Mouse (Mus musculus) embryonic fibroblast, embryonic 13.5 days (primary cell): Measurements from ENCODE around the gene Hipk1. TPM values are rescaled to one million over a fixed set of nuclear protein-coding genes. Genes with fewer than 3 reads are reported as not detected.
"Not testable (repeated sequence)": the region's sequence is repeated elsewhere in the genome, so short reads cannot be mapped to it uniquely, and the experiment has no call there.

Experiments used
- H3K27ac ChIP-seq: 2 replicates; pipeline ENCODE4 v1.5.1; 2012; ENCODE audit warnings: low read length, control low read depth, inconsistent platforms; ENCODE audit not compliant: insufficient read depth
- H3K4me1 ChIP-seq: 2 replicates; pipeline ENCODE4 v1.6.1; 2011; ENCODE audit warnings: low read length; ENCODE audit not compliant: control insufficient read depth, insufficient read depth
- H3K4me3 ChIP-seq: 2 replicates; pipeline ENCODE4 v1.5.1; 2011; ENCODE audit warnings: mild to moderate bottlenecking, control low read depth, low read length; ENCODE audit not compliant: insufficient read depth
- CTCF ChIP-seq: IDR thresholded peaks from 2 replicates; pipeline ENCODE4 v1.5.1; 2011; ENCODE audit warnings: mild to moderate bottlenecking, control low read depth, low read length, moderate library complexity, borderline replicate concordance; ENCODE audit not compliant: insufficient read depth
- POLR2A ChIP-seq: IDR thresholded peaks from 2 replicates; pipeline ENCODE4 v1.6.1; 2011; ENCODE audit warnings: low read depth, mild to moderate bottlenecking, control low read depth, low read length, moderate library complexity
- polyA plus RNA-seq: library from polyadenylated mRNA; stranded (reverse); fragments of >200 nt; gene quantifications from 2 replicates; pipeline ENCODE4 v1.2.4, GENCODE M21; 2011; ENCODE audit warnings: low read depth; ENCODE audit not compliant: missing spikeins, insufficient read length

Hipk1 gene
- polyA plus RNA-seq, 1 experiment, result 56.2 TPM

DNA sequence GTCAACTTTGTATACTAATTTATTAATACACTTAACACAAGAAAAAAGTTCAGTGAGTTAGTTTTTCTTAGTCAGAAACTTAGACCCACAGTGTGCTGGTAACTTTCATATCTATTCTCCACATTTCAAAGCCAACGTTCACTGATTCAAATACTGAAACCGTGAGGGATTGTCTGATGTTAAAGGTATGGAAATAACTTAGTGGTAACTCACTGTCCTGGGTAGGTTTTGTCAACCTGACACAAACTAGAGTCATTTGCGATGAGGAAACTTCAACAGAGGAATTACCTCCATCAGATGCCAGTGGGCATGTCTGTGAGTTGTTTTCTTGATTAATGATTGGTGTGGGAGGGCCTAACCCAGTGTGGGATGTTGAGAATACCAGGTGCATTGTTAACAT, 37.7 kb upstream of the Hipk1 start:
- peaks cover 12% of the 10 kb centered on the region for H3K4me1 ChIP-seq

GRCm38 (mm10) chr3:103827548-103827947, 36.2 kb upstream of the Hipk1 start:
- H3K27ac ChIP-seq, result no peak overlapping the region
- H3K4me3 ChIP-seq, result no peak overlapping the region
- H3K4me1 ChIP-seq, result peaks cover 12% of the 10 kb centered on the region
- TF ChIP-seq POLR2A (no peak), CTCF (no peak)

More for the DNA sequence above, 37.7 kb upstream of the Hipk1 start:
- no peak overlapping the region for H3K27ac ChIP-seq
- no peak for TF ChIP-seq POLR2A
- no peak for TF ChIP-seq CTCF
- H3K4me3 ChIP-seq, result no peak overlapping the region

GRCm38 (mm10) chr3:103810967-103811366, 19.6 kb upstream of the Hipk1 start:
- TF ChIP-seq POLR2A (no peak), CTCF (no peak)
- Histone ChIP-seq H3K4me3 (no peak overlapping the region), H3K27ac (no peak overlapping the region), H3K4me1 (peaks cover 2% of the 10 kb centered on the region; the same call in 1 of the 2 replicates)

DNA sequence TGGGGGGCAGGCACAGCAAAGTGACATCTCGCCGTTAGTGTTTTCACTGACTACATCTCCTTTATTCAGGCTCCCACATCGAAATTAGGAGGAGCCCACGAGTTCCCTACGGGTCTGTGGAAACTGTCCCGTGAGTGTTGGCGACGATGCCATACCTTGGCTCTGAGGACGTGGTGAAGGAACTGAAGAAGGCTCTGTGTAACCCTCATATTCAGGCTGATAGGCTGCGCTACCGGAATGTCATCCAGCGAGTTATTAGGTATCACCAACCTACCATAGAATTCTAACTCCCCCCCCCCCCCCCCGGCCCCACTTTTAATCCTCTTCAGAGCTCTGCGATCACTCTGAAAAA, 18.4 kb upstream of the Hipk1 start:
- Histone ChIP-seq H3K4me1 (peaks cover 2% of the 10 kb centered on the region; the same call in 1 of the 2 replicates), H3K27ac (peak overlapping the region; percentile 90), H3K4me3 (peak overlapping the region; percentile 91)
- TF ChIP-seq CTCF, result no peak
- no peak for TF ChIP-seq POLR2A

- TF ChIP-seq POLR2A, result peak; percentile 88
- no peak for TF ChIP-seq CTCF
- Histone ChIP-seq H3K4me3 (peak within 1 kb of the TSS; percentile 98), H3K27ac (peak within 1 kb of the TSS; percentile 90), H3K4me1 (peaks cover 2% of the 10 kb centered on the region; the same call in 1 of the 2 replicates)
Observed at GRCm38 (mm10) chr3:103808891-103809798, 17.8 kb upstream of the Hipk1 start, which contains the start of the genes Dclre1b, Ap4b1 and Gm43064. Dclre1b (minus strand) TSS chr3:103809444. Ap4b1 (plus strand) TSS chr3:103809520. Gm43064 (plus strand) TSS chr3:103809573.

DNA sequence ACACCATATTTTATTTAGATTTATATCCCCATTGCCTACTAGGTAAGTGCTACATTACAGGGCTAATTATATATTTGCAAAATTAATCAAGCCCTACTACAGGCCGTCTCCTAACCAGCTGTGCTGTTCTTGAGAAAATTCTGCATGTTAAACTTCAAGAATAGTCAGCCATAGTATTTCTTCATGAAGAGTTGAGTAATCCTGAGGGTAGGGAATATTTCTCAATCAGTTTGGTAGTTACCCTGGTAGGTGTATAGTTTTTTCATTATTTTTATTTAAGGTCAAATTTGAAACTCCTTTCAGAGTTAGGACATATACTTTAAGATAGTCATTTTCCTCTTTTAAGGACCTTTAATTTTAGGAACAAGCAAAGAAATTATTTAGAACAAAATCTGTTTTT, 14.3 kb upstream of the Hipk1 start:
- peaks cover 2% of the 10 kb centered on the region; the same call in 1 of the 2 replicates for H3K4me1 ChIP-seq
- no peak overlapping the region for H3K4me3 ChIP-seq
- TF ChIP-seq POLR2A, result no peak
- no peak for TF ChIP-seq CTCF
- no peak overlapping the region for H3K27ac ChIP-seq

- H3K4me1 ChIP-seq, result 0 out of 2 replicates have a peak, but pooled peaks cover under 1% of the 10 kb centered on the region
- H3K27ac ChIP-seq, result no peak overlapping the region
- no peak overlapping the region for H3K4me3 ChIP-seq
- TF ChIP-seq POLR2A (no peak), CTCF (no peak)
Observed at GRCm38 (mm10) chr3:103802861-103803260, 11.5 kb upstream of the Hipk1 start.

GRCm38 (mm10) chr3:103801631-103802531, 10.5 kb upstream of the Hipk1 start:
- TF ChIP-seq POLR2A (no peak), CTCF (no peak)
- H3K4me3 ChIP-seq, result no peak overlapping the region
- no peaks in the 10 kb centered on the region for H3K4me1 ChIP-seq
- H3K27ac ChIP-seq, result no peak overlapping the region

GRCm38 (mm10) chr3:103799507-103799906, 8.1 kb upstream of the Hipk1 start:
- Histone ChIP-seq H3K4me1 (no peaks in the 10 kb centered on the region), H3K4me3 (no peak overlapping the region), H3K27ac (no peak overlapping the region)
- no peak for TF ChIP-seq POLR2A
- TF ChIP-seq CTCF, result no peak

DNA sequence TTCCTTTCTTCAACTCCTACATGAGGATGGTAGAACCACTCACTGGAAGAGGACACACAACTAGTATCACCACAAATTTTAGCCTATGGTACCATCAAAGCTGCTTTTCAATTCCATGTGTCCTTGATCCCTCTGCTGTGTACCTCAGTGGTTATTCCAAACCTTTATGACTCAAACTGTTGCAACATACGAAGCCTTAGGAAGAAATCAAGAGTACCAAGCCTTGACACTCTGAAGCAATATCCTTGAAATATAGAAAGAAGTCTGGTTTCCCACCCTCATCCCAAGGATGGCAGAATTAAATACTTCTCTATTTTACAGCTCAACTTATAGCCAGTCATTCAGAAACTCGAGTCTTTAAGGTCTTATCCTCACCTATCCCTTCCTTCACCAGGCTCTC, 5.0 kb upstream of the Hipk1 start:
- H3K4me3 ChIP-seq, result no peak overlapping the region
- H3K4me1 ChIP-seq, result no peaks in the 10 kb centered on the region
- TF ChIP-seq CTCF, result no peak
- no peak for TF ChIP-seq POLR2A
- no peak overlapping the region for H3K27ac ChIP-seq

GRCm38 (mm10) chr3:103792566-103792965, 1.2 kb upstream of the Hipk1 start:
- no peak overlapping the region for H3K4me3 ChIP-seq
- no peak overlapping the region for H3K27ac ChIP-seq
- TF ChIP-seq POLR2A (no peak), CTCF (no peak)
- H3K4me1 ChIP-seq, result peaks cover 4% of the 10 kb centered on the region; the same call in 1 of the 2 replicates

DNA sequence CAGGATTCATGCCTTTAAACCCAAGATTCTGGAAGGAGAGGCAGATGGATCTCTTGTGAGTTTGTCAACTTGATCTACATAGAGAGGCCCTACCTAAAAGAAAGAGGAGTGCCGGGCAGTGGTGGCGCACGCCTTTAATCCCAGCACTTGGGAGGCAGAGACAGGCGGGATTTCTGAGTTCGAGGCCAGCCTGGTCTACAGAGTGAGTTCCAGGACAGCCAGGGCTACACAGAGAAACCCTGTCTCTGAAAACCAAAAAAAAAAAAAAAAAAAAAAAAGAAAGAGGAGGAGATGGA, 696 bp upstream of the Hipk1 start:
- H3K27ac ChIP-seq, H3K4me3 ChIP-seq, H3K4me1 ChIP-seq: not testable (repeated sequence)
